Mouse (Mus musculus) 3T3-L1 (cell line): ENCODE measurements around the gene Pias1.
"Not testable (repeated sequence)": the region's sequence is repeated elsewhere in the genome, so short reads cannot be mapped to it uniquely, and the experiment has no call there.

Source experiments
- DNase-seq: peaks from one replicate; pipeline ENCODE4 v3.0.0-alpha.2; 2015; ENCODE audit warnings: low read depth, low spot score

Gene Pias1

GRCm38 (mm10) chr9:62944063-62944462 lies 43.7 kb downstream of the Pias1 start:
- no peak for DNase-seq

DNA sequence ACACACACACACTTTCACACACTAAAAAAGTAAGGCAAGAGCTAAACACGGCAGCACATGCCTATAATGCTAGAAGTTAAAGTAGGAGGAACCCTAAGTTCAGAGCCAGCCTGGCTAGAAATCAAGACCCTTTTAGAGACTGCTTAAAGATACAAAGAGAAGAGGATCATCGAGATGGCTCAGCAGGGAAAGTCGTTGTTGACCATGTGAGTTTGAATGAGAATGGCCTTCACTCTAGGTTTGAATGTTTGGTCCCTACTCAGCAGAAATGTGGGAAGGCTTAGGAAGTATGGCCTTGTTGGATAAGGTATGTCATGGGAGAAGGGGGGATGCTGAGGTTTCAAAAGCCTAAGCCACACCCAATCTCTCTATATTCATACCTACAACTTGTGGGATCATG lies 46.8 kb downstream of the Pias1 start:
- DNase-seq = no peak

DNA sequence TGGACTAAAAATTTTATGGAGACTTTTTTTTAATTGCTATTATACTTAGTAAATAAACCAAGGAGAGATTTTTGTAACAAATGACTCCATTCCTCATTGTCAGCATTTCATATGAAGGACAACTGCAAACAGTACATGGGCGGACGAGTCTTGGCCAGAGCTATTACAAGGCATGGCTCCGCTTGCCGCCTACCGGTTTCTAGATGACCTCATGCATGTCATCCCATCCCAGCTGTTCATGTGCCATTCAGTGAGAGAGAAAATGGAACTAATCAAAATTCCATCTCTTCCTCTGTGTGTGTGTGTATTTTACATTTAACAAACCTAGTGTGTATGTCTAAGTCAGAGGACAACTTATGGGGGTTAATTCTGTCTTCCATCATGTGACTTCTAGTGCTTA lies 51.9 kb downstream of the Pias1 start:
- DNase-seq = no peak

- no peak for DNase-seq
Measured at GRCm38 (mm10) chr9:62934700-62935400, 52.9 kb downstream of the Pias1 start.

GRCm38 (mm10) chr9:62932575-62933339 lies 55.0 kb downstream of the Pias1 start:
- no peak for DNase-seq

- DNase-seq = no peak
Measured at GRCm38 (mm10) chr9:62924886-62925610, 62.7 kb downstream of the Pias1 start.

DNA sequence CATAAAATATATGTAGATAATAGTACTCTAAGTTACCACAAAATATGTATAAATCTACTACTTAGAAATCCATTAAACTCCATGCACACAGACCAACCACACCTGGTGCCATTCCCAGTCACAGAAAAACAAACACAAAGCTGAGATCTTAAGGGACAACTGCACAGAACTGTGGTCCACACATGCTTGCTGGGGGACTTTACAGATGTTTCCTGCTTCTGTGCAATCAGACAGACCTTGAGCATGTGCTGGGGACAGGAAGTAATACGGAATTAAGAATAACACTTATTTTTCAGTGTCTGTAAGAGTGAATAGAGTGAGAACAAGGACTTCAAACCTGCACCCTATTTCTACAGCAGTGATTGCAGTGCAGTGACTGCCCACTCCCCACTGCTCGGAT lies 66.8 kb downstream of the Pias1 start:
- DNase-seq = no peak

DNA sequence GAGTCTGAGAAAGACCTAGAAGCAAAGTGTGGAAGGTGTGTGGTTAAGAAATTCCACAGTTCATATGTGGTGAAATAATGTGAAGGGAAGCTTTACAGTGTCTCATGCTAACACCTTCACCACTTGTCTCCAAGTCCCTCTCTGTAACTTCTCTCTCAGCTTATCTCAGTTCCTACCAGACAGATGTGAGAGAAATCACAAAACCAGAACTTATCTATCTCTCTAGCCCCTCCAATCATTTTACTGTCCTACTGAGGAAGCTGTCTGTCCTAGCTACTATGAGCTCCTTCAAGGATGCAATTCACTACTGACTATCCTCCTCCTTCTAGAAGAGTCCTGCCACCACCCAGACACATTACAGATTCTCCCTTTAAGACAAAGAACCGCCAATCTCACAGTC lies 70.7 kb downstream of the Pias1 start:
- DNase-seq = no peak

DNA sequence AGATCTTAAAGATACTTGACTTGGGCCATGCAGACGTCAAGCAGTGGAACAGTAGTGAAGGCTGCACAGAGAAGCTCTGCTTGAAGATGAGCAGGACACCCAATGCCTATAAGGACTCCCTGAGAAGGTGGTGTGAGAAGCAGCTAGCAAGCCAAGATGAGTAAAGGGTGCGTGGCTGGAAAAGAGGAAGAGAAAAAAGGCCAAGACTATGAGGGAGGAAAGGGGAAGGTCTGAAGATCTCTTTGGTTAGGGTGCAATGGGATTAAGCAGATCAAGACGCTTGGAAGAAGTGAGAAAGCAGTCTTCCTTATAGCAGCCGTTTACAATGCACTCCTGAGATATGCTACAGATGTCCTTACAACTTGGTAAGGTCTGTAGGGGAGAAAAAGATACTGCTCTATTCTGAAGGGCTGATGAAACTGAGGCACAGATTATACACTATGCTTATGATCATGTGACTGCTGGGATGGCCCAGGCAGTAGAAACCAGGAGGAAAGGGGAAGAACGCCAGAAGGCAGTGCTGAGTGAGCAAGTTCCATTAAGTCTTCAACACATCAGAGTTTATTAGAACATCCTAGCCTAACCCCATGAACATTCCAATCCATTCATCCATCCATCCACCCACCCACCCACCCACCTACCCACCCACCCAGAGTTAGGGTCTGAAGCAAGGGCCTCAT lies 74.2 kb downstream of the Pias1 start:
- no peak for DNase-seq

DNA sequence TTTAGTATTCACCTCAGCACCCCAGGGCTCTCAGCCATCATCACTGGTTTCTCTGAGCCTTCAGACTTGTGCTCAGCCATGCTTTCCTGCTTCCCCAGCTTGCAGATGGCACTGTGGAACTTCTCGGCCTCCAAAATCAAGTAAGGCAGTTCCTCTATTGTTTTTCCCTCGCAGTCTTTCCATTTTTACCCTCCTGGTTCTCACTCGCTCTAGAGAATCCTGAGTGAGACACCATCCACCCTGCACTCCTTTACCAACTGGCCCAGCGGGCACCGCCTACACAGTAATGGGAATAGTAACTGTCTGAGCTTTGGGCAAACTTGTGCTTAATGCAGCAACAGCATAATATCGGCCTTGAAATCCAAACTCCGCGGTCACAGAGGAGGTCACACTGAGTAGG lies 82.7 kb downstream of the Pias1 start:
- DNase-seq = no peak

GRCm38 (mm10) chr9:62903841-62904240 lies 83.9 kb downstream of the Pias1 start:
- no peak for DNase-seq

GRCm38 (mm10) chr9:62901736-62902135 lies 86.0 kb downstream of the Pias1 start:
- no peak for DNase-seq

- no peak for DNase-seq
Measured at GRCm38 (mm10) chr9:62894486-62894885, 93.2 kb downstream of the Pias1 start.

DNA sequence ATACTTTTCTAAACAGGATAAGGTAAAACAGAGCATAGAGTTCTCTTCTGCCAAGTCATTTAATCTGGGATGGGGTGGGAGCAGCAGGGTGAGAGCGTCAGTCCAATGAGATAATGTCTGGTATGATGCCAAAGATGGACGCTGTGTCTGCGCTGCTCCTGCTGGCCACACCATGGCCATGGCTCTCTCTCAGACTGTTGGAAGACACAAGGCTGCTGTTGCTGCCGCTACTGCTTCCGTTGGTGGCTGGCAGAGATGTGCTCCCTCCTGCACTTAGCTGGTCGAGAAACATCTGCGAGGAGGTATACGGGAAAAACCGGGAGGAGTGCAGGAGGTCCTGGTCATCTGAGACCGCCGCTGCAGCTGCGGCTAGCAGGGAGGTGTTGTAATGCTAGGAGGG lies 105.9 kb downstream of the Pias1 start:
- peak; percentile 31 for DNase-seq

DNA sequence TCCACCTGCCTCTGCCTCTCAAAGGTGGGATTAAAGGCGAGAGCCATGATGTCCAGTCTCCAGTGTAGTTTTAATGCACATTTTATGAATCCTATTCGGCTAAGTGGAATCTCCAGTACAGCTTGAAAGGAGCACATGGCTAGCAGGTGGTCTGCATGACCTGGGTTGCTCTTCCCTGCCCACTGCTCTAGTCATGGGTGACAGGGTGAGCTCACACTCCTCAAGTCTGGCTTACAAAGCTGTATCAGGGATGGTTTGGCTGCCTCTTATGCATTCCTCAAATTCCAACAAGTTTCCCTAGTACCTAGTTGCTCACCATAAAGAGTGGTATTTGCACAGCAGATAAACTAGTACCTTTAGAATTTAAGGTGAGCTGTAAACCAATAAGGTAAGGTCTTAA lies 109.9 kb downstream of the Pias1 start:
- peak; percentile 46 for DNase-seq

DNA sequence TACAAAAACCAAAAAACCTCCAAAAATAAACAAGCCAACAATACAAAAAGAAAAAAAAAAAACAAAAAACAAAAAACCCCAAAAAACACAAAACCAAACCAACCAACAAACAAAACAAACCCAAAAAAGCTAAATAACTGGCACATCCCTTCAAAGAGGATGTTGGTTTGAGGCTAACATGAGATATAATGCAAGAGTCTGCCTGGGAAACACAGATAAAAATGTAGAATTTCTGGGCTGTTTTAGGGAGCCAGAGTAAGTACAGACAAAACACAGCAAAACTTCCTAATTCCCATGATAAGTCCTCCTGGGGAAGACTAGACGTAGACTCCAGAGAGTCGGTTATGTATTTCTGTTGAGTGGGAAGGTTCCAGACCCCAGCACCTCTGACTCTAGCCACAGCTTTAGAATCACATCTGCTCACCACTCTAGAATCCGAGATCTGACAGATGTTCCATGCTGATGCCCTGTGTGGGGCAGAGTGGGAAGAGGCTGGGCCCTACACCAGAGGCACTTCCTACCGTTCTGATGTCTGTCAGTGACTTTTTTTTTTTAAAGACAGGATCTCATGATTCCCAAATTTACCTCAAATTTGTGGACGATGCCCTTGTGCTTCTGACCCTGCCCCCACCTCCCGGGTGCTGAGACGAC lies 110.6 kb downstream of the Pias1 start:
- no peak for DNase-seq

DNA sequence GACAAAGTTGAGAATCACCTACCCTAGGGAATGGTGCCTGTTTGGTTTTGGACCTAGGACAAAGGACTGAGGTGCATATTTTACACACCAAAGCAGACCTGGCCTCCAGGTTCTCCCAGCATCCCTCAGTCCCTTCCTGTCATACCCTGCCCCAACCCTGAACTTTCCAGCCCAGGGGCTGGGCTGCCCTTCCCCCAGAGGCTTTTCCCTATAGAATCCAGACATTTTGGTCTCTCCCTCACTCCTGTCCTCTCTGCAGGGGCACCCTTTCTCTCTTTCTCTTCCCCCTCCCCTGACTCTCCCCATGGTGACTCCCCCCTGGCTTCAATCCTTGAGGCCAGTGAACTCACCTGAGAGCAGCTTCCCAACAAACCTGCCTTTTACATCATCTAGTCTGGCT lies 117.0 kb downstream of the Pias1 start:
- no peak for DNase-seq

- not testable (repeated sequence) for DNase-seq
Measured at GRCm38 (mm10) chr9:62869236-62869635, 118.5 kb downstream of the Pias1 start.

DNA sequence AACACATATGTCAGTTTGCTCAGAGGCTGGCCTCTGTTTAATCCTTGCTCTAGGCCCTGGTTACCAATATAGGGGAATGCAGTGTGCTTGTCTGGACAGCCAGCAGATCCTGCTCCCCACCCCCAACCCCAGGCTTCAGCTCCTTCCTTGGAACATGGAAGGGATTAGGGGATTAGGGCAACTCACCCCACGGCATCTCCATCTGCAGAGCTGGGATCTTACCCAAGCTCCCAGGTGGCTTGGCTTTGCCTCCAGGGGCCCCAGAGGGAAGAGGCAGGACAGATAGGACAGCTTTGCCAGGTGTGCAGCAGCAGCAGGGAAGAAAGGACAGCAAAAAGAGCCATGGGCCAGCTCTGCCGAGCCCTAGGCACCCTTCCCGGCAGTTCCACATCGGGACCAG lies 126.9 kb downstream of the Pias1 start:
- DNase-seq = no peak

- not testable (repeated sequence) for DNase-seq
Measured at GRCm38 (mm10) chr9:62860102-62860501, 127.6 kb downstream of the Pias1 start.

DNA sequence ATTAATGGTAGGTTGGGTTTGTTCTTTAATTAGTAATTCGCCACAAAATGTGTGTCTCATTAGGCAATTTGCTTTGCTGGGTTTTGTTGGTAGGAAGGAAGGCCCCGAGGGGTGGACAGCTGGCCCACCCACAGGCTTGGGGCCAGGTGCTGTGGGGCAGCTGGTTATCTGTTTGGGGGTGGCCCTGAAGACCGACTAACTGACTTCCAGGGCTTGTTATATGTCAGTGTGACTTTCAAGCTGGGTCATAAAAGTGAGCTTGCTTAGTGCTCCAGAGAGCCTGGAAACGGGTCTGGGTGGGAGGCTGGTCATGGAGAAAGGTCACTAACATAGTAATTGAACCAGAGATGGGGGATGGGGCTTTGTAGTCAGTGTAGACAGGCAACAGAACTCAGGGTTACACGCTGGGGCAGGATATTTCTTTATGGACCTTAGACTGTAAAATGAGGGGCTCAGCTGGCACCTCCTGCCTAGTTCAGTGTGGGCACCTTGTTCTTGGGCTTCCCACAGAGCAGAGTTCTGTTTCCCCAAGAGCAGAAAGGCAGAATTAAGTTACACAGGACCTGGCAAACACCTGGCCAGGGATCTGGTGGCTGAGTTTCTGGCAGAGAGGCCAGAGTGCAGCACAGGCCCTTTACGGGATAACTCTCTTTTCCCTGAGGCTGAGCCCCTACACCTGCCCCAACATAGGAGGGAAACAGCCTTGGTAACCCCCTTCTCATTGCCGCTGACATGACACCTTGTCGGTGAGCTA lies 129.3 kb downstream of the Pias1 start:
- peak; percentile 11 for DNase-seq
